Mouse (Mus musculus) testis, adult 2 months (tissue): ENCODE data around the gene Erc1.

Experiments
- CTCF ChIP-seq: fragments of 200-500 bp; IDR thresholded peaks from 2 replicates; pipeline ENCODE4 v1.5.1; 2012; ENCODE audit warnings: low read depth, mild to moderate bottlenecking, inconsistent platforms, low read length, moderate library complexity; ENCODE audit not compliant: control insufficient read depth, insufficient read depth, insufficient replicate concordance
- POLR2A ChIP-seq: fragments of 200-500 bp; IDR thresholded peaks from 2 replicates; pipeline ENCODE4 v1.6.1; 2012; ENCODE audit warnings: low read depth, mild to moderate bottlenecking, inconsistent platforms, low read length, moderate library complexity; ENCODE audit not compliant: control insufficient read depth

DNA sequence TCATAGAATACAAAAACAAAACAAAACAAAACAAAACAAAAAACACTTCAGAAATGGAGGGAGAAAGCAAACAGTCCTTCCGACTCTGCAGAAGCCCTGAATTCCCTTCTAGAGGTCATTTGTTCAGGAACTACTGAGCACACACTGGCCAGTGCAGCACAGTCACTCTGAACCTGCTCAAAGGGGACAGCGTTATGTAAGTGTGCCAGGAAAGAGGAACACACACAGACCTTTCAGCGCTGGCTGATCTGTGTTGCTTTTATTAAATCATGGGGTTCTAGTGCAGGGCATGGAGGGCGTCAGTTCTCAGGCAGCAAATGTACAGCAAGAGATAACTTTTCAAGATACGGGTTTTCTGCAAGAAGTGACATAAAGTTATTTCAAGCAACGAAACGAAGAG lies 35.2 kb upstream of the Erc1 start:
- TF ChIP-seq CTCF (no peak), POLR2A (no peak)
